Comparison of ENCODE assay signal across 20 mouse cellular contexts in the genomic region with DNA sequence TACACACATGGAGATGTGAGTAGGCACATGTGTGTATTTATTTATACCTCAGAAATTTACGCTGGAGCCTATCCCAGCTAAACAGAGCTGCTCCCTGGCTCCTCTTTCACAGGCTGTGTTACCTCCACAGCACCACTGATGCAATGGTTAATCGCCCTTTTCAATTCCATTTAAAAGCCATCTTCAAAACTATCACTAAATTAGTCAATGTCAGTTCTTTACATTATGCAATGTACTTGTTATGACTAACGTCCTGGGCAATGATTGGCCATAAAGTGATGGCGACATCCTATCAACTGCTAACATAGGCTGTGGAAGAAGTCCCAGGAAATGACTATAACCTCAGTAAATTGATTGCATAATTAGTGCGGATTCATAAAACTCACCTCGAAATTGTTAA.
"Had no signal": no experiment of that assay in that cellular context is flagged by ENCODE, and none has a peak within 500 bp of the region (broad histone marks: within the 10 kb centered on the region; RNA-seq: fewer than 3 reads in every experiment).

No protein-coding gene starts in this region.

- H3K4me1 ChIP-seq: neural tube, embryonic 15.5 days had no signal

- H3K4me3 ChIP-seq: intestine, embryonic 15.5 days; left cerebral cortex, adult 2 months; liver, embryonic 13.5 days; midbrain, embryonic 12.5 days; midbrain, embryonic 15.5 days; neural tube, embryonic 12.5 days; neural tube, embryonic 15.5 days had no signal

- H3K27ac ChIP-seq: intestine, embryonic 15.5 days; kidney, postnatal 0 days; left cerebral cortex, adult 2 months; liver, embryonic 13.5 days; midbrain, embryonic 12.5 days; midbrain, embryonic 15.5 days; neural tube, embryonic 12.5 days; neural tube, embryonic 15.5 days; stomach, postnatal 0 days had no signal

- H3K4me2 ChIP-seq: intestine, embryonic 15.5 days; liver, embryonic 13.5 days; midbrain, embryonic 12.5 days; midbrain, embryonic 15.5 days; neural tube, embryonic 12.5 days; neural tube, embryonic 15.5 days had no signal

- DNase-seq: kidney, adult 11 months; kidney, adult 8-10 months; kidney, postnatal 25 days; layer of hippocampus, postnatal 36 days; liver, embryonic 13.5 days; lung, postnatal 14 days; right cerebral cortex, adult 18-20 months; right cerebral cortex, postnatal 14 days; right cerebral cortex, postnatal 4 days; thymus, adult 2 months; thymus, postnatal 14 days; thymus, postnatal 4 days had no signal

- H3K9me3 ChIP-seq: intestine, embryonic 15.5 days; liver, embryonic 13.5 days; midbrain, embryonic 12.5 days; midbrain, embryonic 15.5 days; neural tube, embryonic 12.5 days; neural tube, embryonic 15.5 days had no signal

- H3K27me3 ChIP-seq: intestine, embryonic 15.5 days; liver, embryonic 13.5 days; midbrain, embryonic 12.5 days; midbrain, embryonic 15.5 days; neural tube, embryonic 12.5 days; neural tube, embryonic 15.5 days had no signal

- H3K36me3 ChIP-seq: intestine, embryonic 15.5 days; liver, embryonic 13.5 days; midbrain, embryonic 12.5 days; midbrain, embryonic 15.5 days; neural tube, embryonic 12.5 days; neural tube, embryonic 15.5 days had no signal

- ATAC-seq: intestine, embryonic 15.5 days; midbrain, embryonic 15.5 days had no signal

- H3K9ac ChIP-seq: intestine, embryonic 15.5 days; liver, embryonic 13.5 days; midbrain, embryonic 12.5 days; midbrain, embryonic 15.5 days; neural tube, embryonic 12.5 days; neural tube, embryonic 15.5 days had no signal
